Mouse (Mus musculus): ENCODE results near the gene Prss42. TPM values are rescaled to one million over a fixed set of nuclear protein-coding genes. Genes with fewer than 3 reads are reported as not detected.

Gene Prss42
- polyA plus RNA-seq, 1 experiment from 2014 or later = not detected

GRCm38 (mm10) chr9:110834961-110835360 is 37.0 kb downstream of the Prss42 start:
- Histone ChIP-seq H3K4me2 (no peak overlapping the region), H3K36me3 (no peaks in the 10 kb centered on the region), H3K9ac (replicated peaks) (no peak overlapping the region), H3K4me1 (no peaks in the 10 kb centered on the region), H3K27me3 (replicated peaks) (no peaks in the 10 kb centered on the region), H3K9me3 (replicated peaks) (no peaks in the 10 kb centered on the region), H3K4me3 (replicated peaks) (no peak overlapping the region), H3K27ac (replicated peaks) (no peak overlapping the region)
- 33% methylated on average over 10 of the region's 10 CpGs for WGBS
- ATAC-seq (ENCODE audit: low FRiP score) = no peak

- no peak overlapping the region for H3K4me3 ChIP-seq (replicated peaks)
- 57% methylated on average over 2 of the region's 2 CpGs for WGBS
- no peaks in the 10 kb centered on the region for H3K36me3 ChIP-seq
- H3K27ac ChIP-seq (replicated peaks) = no peak overlapping the region; the same call in 1 of the 2 replicates
- H3K27me3 ChIP-seq (replicated peaks) = no peaks in the 10 kb centered on the region
- H3K9ac ChIP-seq (replicated peaks) = no peak overlapping the region
- no peak overlapping the region for H3K4me2 ChIP-seq
- ATAC-seq (ENCODE audit: low FRiP score) = no peak
- H3K4me1 ChIP-seq = no peaks in the 10 kb centered on the region
- no peaks in the 10 kb centered on the region for H3K9me3 ChIP-seq (replicated peaks)
These were observed 38.1 kb downstream of the Prss42 start for GRCm38 (mm10) chr9:110836112-110836511.

- no peak for ATAC-seq (ENCODE audit: low FRiP score)
- Histone ChIP-seq H3K9me3 (replicated peaks) (no peaks in the 10 kb centered on the region), H3K4me2 (no peak overlapping the region), H3K4me1 (no peaks in the 10 kb centered on the region), H3K9ac (replicated peaks) (no peak overlapping the region), H3K27me3 (replicated peaks) (no peaks in the 10 kb centered on the region), H3K36me3 (no peaks in the 10 kb centered on the region), H3K27ac (replicated peaks) (no peak overlapping the region), H3K4me3 (replicated peaks) (no peak overlapping the region)
- 75% methylated on average over 6 of the region's 6 CpGs for WGBS
These were observed 42.9 kb downstream of the Prss42 start for GRCm38 (mm10) chr9:110840905-110841304.

- no peak overlapping the region for H3K9ac ChIP-seq (replicated peaks)
- WGBS = 85% methylated on average over 2 of the region's 2 CpGs
- no peak for ATAC-seq (ENCODE audit: low FRiP score)
These were observed 43.5 kb downstream of the Prss42 start for GRCm38 (mm10) chr9:110841438-110841837.

GRCm38 (mm10) chr9:110844206-110844605 is 46.2 kb downstream of the Prss42 start, which contains the start of gene Prss46:
Gene Prss46, plus strand, starts transcription at chr9:110844506.
- no peaks in the 10 kb centered on the region for H3K27me3 ChIP-seq (replicated peaks)
- H3K9me3 ChIP-seq (replicated peaks) = no peaks in the 10 kb centered on the region
- no peak within 1 kb of the TSS for H3K27ac ChIP-seq (replicated peaks)
- H3K4me3 ChIP-seq (replicated peaks) = no peak within 1 kb of the TSS
- no peaks in the 10 kb centered on the region for H3K36me3 ChIP-seq
- no peak within 1 kb of the TSS for H3K4me2 ChIP-seq
- ATAC-seq (ENCODE audit: low FRiP score) = no peak
- H3K4me1 ChIP-seq = no peaks in the 10 kb centered on the region
- WGBS = 86% methylated on average over 10 of the region's 10 CpGs
- no peak within 1 kb of the TSS for H3K9ac ChIP-seq (replicated peaks)

More at GRCm38 (mm10) chr9:110841438-110841837, 43.5 kb downstream of the Prss42 start:
- Histone ChIP-seq H3K36me3 (no peaks in the 10 kb centered on the region), H3K9me3 (replicated peaks) (no peaks in the 10 kb centered on the region), H3K4me3 (replicated peaks) (no peak overlapping the region), H3K4me1 (no peaks in the 10 kb centered on the region), H3K27me3 (replicated peaks) (no peaks in the 10 kb centered on the region), H3K4me2 (no peak overlapping the region), H3K27ac (replicated peaks) (no peak overlapping the region)

GRCm38 (mm10) chr9:110849162-110849561 is 51.2 kb downstream of the Prss42 start:
- no peaks in the 10 kb centered on the region for H3K36me3 ChIP-seq
- H3K4me3 ChIP-seq (replicated peaks) = no peak overlapping the region
- H3K4me2 ChIP-seq = no peak overlapping the region
- 85% methylated on average over 7 of the region's 7 CpGs for WGBS
- H3K4me1 ChIP-seq = no peaks in the 10 kb centered on the region
- ATAC-seq (ENCODE audit: low FRiP score) = no peak
- no peaks in the 10 kb centered on the region for H3K9me3 ChIP-seq (replicated peaks)
- H3K27me3 ChIP-seq (replicated peaks) = no peaks in the 10 kb centered on the region
- H3K9ac ChIP-seq (replicated peaks) = no peak overlapping the region
- no peak overlapping the region for H3K27ac ChIP-seq (replicated peaks)

Other genes with a start within 250 kb of the Prss42 start
- gene Nradd, start 173.7 kb upstream of the Prss42 start, polyA plus RNA-seq (2015; fragmentation: Nextera tagmentation; extraction: Ambion mirVana) = 24.9 and 26.0 TPM in 2 replicates
- gene Nbeal2, start 144.0 kb upstream of the Prss42 start, polyA plus RNA-seq (2015; fragmentation: Nextera tagmentation; extraction: Ambion mirVana) = 3.1 and 5.9 TPM in 2 replicates
- gene Ccdc12, start 141.7 kb upstream of the Prss42 start, polyA plus RNA-seq (2015; fragmentation: Nextera tagmentation; extraction: Ambion mirVana) = 96.3 and 112 TPM in 2 replicates
- 1.9 and 4.1 TPM in 2 replicates for gene Myl3, start 56.3 kb upstream of the Prss42 start, polyA plus RNA-seq (2015; fragmentation: Nextera tagmentation; extraction: Ambion mirVana)
- gene Pth1r, start 51.0 kb upstream of the Prss42 start, polyA plus RNA-seq (2015; fragmentation: Nextera tagmentation; extraction: Ambion mirVana) = 12.9 and 17.0 TPM in 2 replicates
- not detected in 2 replicates for gene Prss44, start 15.8 kb downstream of the Prss42 start, polyA plus RNA-seq (2015; fragmentation: Nextera tagmentation; extraction: Ambion mirVana)
- not detected in 2 replicates for gene Prss43, start 28.5 kb downstream of the Prss42 start, polyA plus RNA-seq (2015; fragmentation: Nextera tagmentation; extraction: Ambion mirVana)
- not detected in 2 replicates for gene Prss45, start 36.4 kb downstream of the Prss42 start, polyA plus RNA-seq (2015; fragmentation: Nextera tagmentation; extraction: Ambion mirVana)
- not detected in 2 replicates for gene Prss46, start 46.3 kb downstream of the Prss42 start, polyA plus RNA-seq (2015; fragmentation: Nextera tagmentation; extraction: Ambion mirVana)
- gene Prss50, start 59.8 kb downstream of the Prss42 start, polyA plus RNA-seq (2015; fragmentation: Nextera tagmentation; extraction: Ambion mirVana) = 0.59 and 0.75 TPM in 2 replicates
- gene Als2cl, start 81.7 kb downstream of the Prss42 start, polyA plus RNA-seq (2015; fragmentation: Nextera tagmentation; extraction: Ambion mirVana) = 3.2 TPM in 2 replicates
- gene Tmie, start 81.9 kb downstream of the Prss42 start, polyA plus RNA-seq (2015; fragmentation: Nextera tagmentation; extraction: Ambion mirVana) = 5.9 and 7.2 TPM in 2 replicates
- not detected in 2 replicates for gene Fam240a, start 118.7 kb downstream of the Prss42 start, polyA plus RNA-seq (2015; fragmentation: Nextera tagmentation; extraction: Ambion mirVana)
- gene Tdgf1, start 148.0 kb downstream of the Prss42 start, polyA plus RNA-seq (2015; fragmentation: Nextera tagmentation; extraction: Ambion mirVana) = 0.28 and 0.45 TPM in 2 replicates
- gene Lrrc2, start 153.4 kb downstream of the Prss42 start, polyA plus RNA-seq (2015; fragmentation: Nextera tagmentation; extraction: Ambion mirVana) = 0.78 and 1.5 TPM in 2 replicates
- 0.10 TPM in 1 of 2 replicates, not detected in the other for gene Rtp3, start 192.4 kb downstream of the Prss42 start, polyA plus RNA-seq (2015; fragmentation: Nextera tagmentation; extraction: Ambion mirVana)
- 0.88 and 1.5 TPM in 2 replicates for gene Ltf, start 221.1 kb downstream of the Prss42 start, polyA plus RNA-seq (2015; fragmentation: Nextera tagmentation; extraction: Ambion mirVana)

Measured in neural tube, embryonic 15.5 days (tissue).